Mouse (Mus musculus) midbrain, embryonic 14.5 days (tissue): ENCODE results near the gene Adamtsl3. TPM values are rescaled to one million over a fixed set of nuclear protein-coding genes. Genes with fewer than 3 reads are reported as not detected.
A peak's percentile ranks its signal among the peaks of the same experiment; 100 is the strongest.

Source experiments
- ATAC-seq: fragments of 200-750 bp; cut with Nextera tagmentation; 2 replicates; pipeline ENCODE4 v1.8.0; 2017; ENCODE audit warnings: moderate number of reproducible peaks, moderate library complexity; ENCODE audit not compliant: low FRiP score, low TSS enrichment
- DNase-seq: peaks from one replicate; pipeline ENCODE4 v3.0.0-alpha.2; 2015
- H3K27ac ChIP-seq: fragments of 300-500 bp; sonication (generic); replicated peaks from 2 replicates; pipeline ENCODE4 v1.5.1; 2014; ENCODE audit warnings: mild to moderate bottlenecking, low read depth, low read length, moderate library complexity
- H3K27me3 ChIP-seq: fragments of 300-500 bp; sonication (generic); 2 replicates; pipeline ENCODE4 v1.6.1; 2014; ENCODE audit warnings: low read length, control low read depth, mixed read lengths; ENCODE audit not compliant: control insufficient read depth, insufficient read depth
- H3K36me3 ChIP-seq: fragments of 300-500 bp; sonication (generic); 2 replicates; pipeline ENCODE4 v1.6.1; 2014; ENCODE audit warnings: low read length, control low read depth; ENCODE audit not compliant: control insufficient read depth, insufficient read depth
- H3K4me1 ChIP-seq: fragments of 300-500 bp; sonication (generic); 2 replicates; pipeline ENCODE4 v1.6.1; 2014; ENCODE audit warnings: mild to moderate bottlenecking, antibody characterized with exemption, low read length, control low read depth; ENCODE audit not compliant: control insufficient read depth, insufficient read depth
- H3K4me2 ChIP-seq: fragments of 300-500 bp; sonication (generic); 2 replicates; pipeline ENCODE4 v1.6.1; 2014; ENCODE audit warnings: mild to moderate bottlenecking, low read length, moderate library complexity
- H3K4me3 ChIP-seq: fragments of 300-500 bp; sonication (generic); replicated peaks from 2 replicates; pipeline ENCODE4 v1.5.1; 2014; ENCODE audit warnings: low read depth, low read length
- H3K9ac ChIP-seq: fragments of 300-500 bp; sonication (generic); replicated peaks from 2 replicates; pipeline ENCODE4 v1.6.1; 2014; ENCODE audit warnings: mild to moderate bottlenecking, low read length, moderate library complexity
- H3K9me3 ChIP-seq: fragments of 300-500 bp; sonication (generic); 2 replicates; pipeline ENCODE4 v1.6.1; 2016; ENCODE audit warnings: low read length, control low read depth, mixed read lengths; ENCODE audit not compliant: control insufficient read depth
- WGBS: fragments of 180-500 bp; shearing (Covaris S2); extraction: QIAGEN DNeasy Blood & Tissue Kit; methylation state at CpG from one replicate; pipeline ENCODE4 v1.1.7; 2014; 5-methylcytosine and 5-hydroxymethylcytosine counted together
- polyA plus RNA-seq: library from polyadenylated mRNA; unstranded; fragments of >200 nt; fragmentation: Nextera tagmentation; extraction: Ambion mirVana; gene quantifications from 2 replicates; pipeline ENCODE4 v1.2.1, GENCODE M21; 2014

Gene Adamtsl3
- polyA plus RNA-seq, 1 experiment from 2014 or later: 0.33 TPM

DNA sequence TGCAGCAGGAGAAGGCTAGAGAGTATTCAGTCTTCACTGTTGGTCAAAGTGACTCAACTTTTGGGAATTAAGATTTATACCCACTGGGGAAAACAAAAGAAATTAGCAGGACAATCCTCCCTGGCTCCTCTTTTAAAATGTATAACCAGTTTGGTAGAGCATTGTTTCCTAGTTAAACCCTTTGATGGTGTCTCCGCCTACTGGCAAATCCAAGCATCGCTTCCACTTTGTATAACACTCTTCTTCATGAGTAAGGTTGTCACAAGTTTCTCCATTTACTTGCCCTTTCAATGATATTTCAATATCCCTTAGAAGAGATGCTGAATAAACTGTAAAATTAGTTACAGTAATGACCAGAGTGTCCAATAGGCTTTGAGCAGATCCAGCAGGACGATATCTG lies 274.1 kb downstream of the Adamtsl3 start:
- H3K4me2 ChIP-seq: no peak overlapping the region
- no peak overlapping the region for H3K9ac ChIP-seq
- 68% methylated on average over 3 of the region's 3 CpGs for WGBS
- no peaks in the 10 kb centered on the region for H3K9me3 ChIP-seq
- no peak overlapping the region for H3K4me3 ChIP-seq
- no peaks in the 10 kb centered on the region for H3K27me3 ChIP-seq
- H3K4me1 ChIP-seq: no peaks in the 10 kb centered on the region
- H3K27ac ChIP-seq: no peak overlapping the region
- no peaks in the 10 kb centered on the region for H3K36me3 ChIP-seq
- ATAC-seq: no peak
- DNase-seq: no peak

- no peak overlapping the region for H3K4me2 ChIP-seq
- H3K27me3 ChIP-seq: no peaks in the 10 kb centered on the region
- ATAC-seq (no peak), DNase-seq (peak; percentile 8)
- H3K27ac ChIP-seq: no peak overlapping the region
- no peak overlapping the region for H3K4me3 ChIP-seq
- no peaks in the 10 kb centered on the region for H3K9me3 ChIP-seq
- no peak overlapping the region for H3K9ac ChIP-seq
- 30% methylated on average over 7 of the region's 7 CpGs for WGBS
- no peaks in the 10 kb centered on the region for H3K4me1 ChIP-seq
- H3K36me3 ChIP-seq: no peaks in the 10 kb centered on the region
Observed at GRCm38 (mm10) chr7:82625342-82625741, 289.8 kb downstream of the Adamtsl3 start.

DNA sequence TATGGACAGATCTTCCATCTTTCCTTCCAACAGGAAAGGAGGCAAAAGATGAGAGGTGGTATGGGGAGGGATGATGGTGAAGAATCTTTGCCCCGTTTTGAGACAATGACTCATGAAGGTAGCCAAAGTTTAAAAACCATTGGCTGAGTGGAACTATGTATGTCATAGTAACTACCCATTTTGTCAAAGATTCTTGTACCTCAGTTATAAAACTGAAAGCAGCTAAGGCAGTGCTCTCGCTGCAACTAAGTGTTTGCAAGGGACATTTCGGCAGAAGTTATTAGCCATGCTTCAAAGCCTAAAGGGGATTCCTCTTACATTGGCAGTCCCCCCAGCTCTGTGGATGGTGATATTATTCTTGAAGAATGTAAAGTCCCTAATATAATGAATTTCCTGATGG lies 311.7 kb downstream of the Adamtsl3 start:
- 90% methylated on average over 3 of the region's 3 CpGs for WGBS
- no peak overlapping the region for H3K4me3 ChIP-seq
- H3K9me3 ChIP-seq: no peaks in the 10 kb centered on the region
- no peak overlapping the region for H3K9ac ChIP-seq
- DNase-seq: no peak
- no peak overlapping the region for H3K27ac ChIP-seq
- ATAC-seq: no peak
- H3K27me3 ChIP-seq: no peaks in the 10 kb centered on the region
- 0 out of 2 replicates have a peak, but pooled peaks cover 8% of the 10 kb centered on the region for H3K36me3 ChIP-seq
- H3K4me2 ChIP-seq: no peak overlapping the region
- peaks cover 8% of the 10 kb centered on the region for H3K4me1 ChIP-seq

DNA sequence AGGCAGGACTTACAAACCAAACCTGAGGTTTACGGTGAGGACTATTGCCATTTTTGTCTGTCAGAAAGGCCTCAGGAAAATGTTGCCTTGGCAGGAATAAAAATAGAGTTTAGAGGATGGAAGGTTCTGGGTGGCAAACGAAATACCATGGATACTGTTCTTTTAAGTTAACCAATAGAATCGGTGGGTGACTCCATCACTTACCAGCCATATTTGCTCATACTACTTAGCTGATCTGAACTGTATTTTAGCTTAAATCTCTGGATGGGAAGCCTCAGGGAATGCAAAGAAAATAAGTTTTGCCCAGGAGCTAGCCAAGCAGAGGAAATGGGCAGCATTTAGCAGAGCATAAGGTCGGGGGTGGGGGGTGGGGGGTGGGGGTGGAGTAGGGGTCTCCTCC lies 312.4 kb downstream of the Adamtsl3 start:
- no peak for ATAC-seq
- H3K4me2 ChIP-seq: peak overlapping the region; percentile 67
- no peak overlapping the region for H3K27ac ChIP-seq
- no peak for DNase-seq
- H3K4me1 ChIP-seq: peaks cover 8% of the 10 kb centered on the region
- H3K27me3 ChIP-seq: no peaks in the 10 kb centered on the region
- no peaks in the 10 kb centered on the region for H3K9me3 ChIP-seq
- 0 out of 2 replicates have a peak, but pooled peaks cover 10% of the 10 kb centered on the region for H3K36me3 ChIP-seq
- peak overlapping the region; percentile 66 for H3K4me3 ChIP-seq
- H3K9ac ChIP-seq: peak overlapping the region; percentile 59
- 26% methylated on average over 4 of the region's 4 CpGs for WGBS

DNA sequence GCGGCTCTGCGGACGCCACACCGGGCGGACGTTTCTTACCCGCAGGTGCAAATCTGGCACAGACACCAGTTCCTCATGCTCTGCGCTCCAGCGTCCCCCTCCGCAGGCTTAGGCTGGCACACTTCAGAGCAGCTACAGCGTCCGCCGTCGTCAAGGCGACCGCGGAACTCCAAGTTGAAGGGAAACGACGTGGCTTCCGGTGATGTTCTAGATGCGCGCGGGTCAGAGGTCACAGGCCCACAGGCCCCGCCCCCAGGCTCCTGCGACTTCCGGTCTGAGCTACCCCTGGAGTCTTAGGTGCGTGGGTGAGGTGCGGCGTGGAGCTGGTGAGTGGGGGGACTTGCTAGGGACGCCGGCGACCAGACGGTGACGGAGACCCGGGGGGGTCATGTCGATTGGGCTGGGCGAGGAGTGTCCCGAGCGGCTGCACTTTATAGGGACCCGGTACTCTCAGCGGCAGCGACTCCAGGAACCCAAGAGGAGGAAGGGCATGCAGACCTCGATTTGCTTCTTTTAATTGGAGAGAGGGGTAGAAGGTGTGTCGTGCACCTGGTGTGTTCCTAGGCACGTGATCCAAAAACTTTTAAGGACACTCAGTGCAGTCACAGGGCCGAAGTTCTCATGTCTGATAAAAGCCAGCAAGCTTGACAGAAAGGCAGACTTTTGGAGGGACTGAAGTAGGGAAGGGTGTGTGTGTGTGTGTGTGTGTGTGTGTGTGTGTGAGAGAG lies 313.0 kb downstream of the Adamtsl3 start, which contains the start of the genes Saxo2 and Efl1:
Gene Saxo2 (minus strand): TSS at position 176 of the 728 bp plus-strand sequence.
Gene Efl1 (plus strand): TSS at position 262 of the 728 bp plus-strand sequence.
- Histone ChIP-seq H3K27me3 (no peaks in the 10 kb centered on the region), H3K9me3 (no peaks in the 10 kb centered on the region), H3K27ac (no peak within 1 kb of the TSS), H3K36me3 (0 out of 2 replicates have a peak, but pooled peaks cover 10% of the 10 kb centered on the region), H3K9ac (peak within 1 kb of the TSS; percentile 59), H3K4me3 (peak within 1 kb of the TSS; percentile 66), H3K4me2 (peak within 1 kb of the TSS; percentile 67), H3K4me1 (peaks cover 8% of the 10 kb centered on the region)
- ATAC-seq: peak; percentile 98
- DNase-seq: peak; percentile 98
- WGBS: under 1% methylated on average over 46 of the region's 46 CpGs

- peak; percentile 13 for ATAC-seq
- 27% methylated on average over 6 of the region's 6 CpGs for WGBS
Observed at GRCm38 (mm10) chr7:82649081-82649445, 313.6 kb downstream of the Adamtsl3 start.

More at GRCm38 (mm10) chr7:82649081-82649445, 313.6 kb downstream of the Adamtsl3 start:
- H3K36me3 ChIP-seq: 0 out of 2 replicates have a peak, but pooled peaks cover 10% of the 10 kb centered on the region
- peak overlapping the region; percentile 59 for H3K9ac ChIP-seq
- no peak overlapping the region for H3K27ac ChIP-seq
- H3K4me2 ChIP-seq: peak overlapping the region; percentile 67
- peak overlapping the region; percentile 66 for H3K4me3 ChIP-seq
- no peaks in the 10 kb centered on the region for H3K9me3 ChIP-seq
- peaks cover 8% of the 10 kb centered on the region for H3K4me1 ChIP-seq
- H3K27me3 ChIP-seq: no peaks in the 10 kb centered on the region
- peak; percentile 4 for DNase-seq

Other genes with a start within 250 kb of the Adamtsl3 start
- 76.5 and 82.4 TPM in 2 replicates for gene Sh3gl3, start 161.9 kb upstream of the Adamtsl3 start, polyA plus RNA-seq